Mouse (Mus musculus) layer of hippocampus, adult 2 months (tissue): Measurements from ENCODE around the gene Tead4. TPM values are rescaled to one million over a fixed set of nuclear protein-coding genes. Genes with fewer than 3 reads are reported as not detected.
A peak's percentile ranks its signal among the peaks of the same experiment; 100 is the strongest.

Source experiments
- DNase-seq, 2 experiments: peaks; one replicate each; pipeline ENCODE4 v3.0.0; 2022; ENCODE audit warnings: low spot score in 2 of 2
- H3K27ac ChIP-seq: fragments of 200-600 bp; 2 replicates; pipeline ENCODE4 v1.8.1; 2022
- H3K4me3 ChIP-seq: fragments of 200-600 bp; 2 replicates; pipeline ENCODE4 v1.8.1; 2022; ENCODE audit warnings: mild to moderate bottlenecking
- CTCF ChIP-seq: fragments of 200-600 bp; conservative IDR thresholded peaks from 2 replicates; pipeline ENCODE4 v1.8.1; 2022; ENCODE audit warnings: antibody characterized with exemption, mild to moderate bottlenecking, moderate library complexity
- total RNA-seq, 2 experiments: library from RNA; stranded (reverse); gene quantifications; 2 replicates each; pipeline ENCODE4 v1.2.3; 2021

Tead4 gene
- total RNA-seq, 2 experiments from 2014 or later, result 0.86 to 0.87 TPM

GRCm38 (mm10) chr6:128279608-128280007, 21.0 kb downstream of the Tead4 start:
- Histone ChIP-seq H3K27ac (no peak overlapping the region), H3K4me3 (no peak overlapping the region)
- TF ChIP-seq CTCF, result no peak
- no peak for DNase-seq

- no peak for TF ChIP-seq CTCF
- no peak overlapping the region for H3K4me3 ChIP-seq
- H3K27ac ChIP-seq, result no peak overlapping the region
- DNase-seq, result no peak
Measured at GRCm38 (mm10) chr6:128279099-128279498, 21.5 kb downstream of the Tead4 start.

DNA sequence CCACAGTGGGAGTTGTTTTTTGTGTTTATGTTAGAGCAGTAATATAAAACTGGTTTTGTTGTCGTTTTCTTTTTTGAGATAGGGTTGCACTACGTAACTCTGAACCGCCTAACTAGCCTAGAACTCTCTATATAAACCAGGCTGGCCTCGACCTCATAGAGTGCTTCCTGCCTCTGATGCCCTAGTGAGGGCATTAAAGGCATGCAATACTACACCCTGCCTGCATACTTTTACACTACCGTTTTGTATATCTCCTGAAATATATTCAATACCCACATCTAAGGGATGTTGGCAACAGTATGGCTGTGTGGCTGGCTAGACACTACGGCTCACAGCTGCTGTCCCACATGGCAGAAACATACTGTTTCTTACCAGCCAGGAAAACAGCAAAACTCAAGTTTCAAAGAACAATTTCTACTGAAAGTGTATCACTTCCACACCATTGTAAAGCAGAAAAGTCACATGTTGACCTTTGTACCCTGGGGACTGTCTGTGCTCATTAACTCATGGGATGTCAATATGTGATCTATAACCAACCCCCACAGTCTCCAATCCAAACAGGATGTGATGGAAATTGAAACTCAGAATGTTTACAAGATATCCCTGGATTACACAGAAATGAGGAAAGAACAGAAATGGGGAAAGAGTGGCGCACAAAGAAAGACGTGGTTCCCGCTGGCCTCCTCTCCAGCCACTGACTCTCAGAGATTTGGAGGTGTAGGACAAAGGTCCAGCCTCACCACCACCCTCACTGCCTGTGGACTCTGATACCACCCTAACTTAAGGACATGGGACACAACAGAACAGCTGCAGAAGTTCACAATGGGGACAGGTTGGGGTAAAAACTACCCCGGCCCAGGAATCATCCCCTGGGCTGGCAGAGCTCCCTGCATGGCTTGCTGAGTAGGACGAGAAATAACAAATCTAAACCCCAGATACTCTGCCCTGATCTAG, 23.2 kb downstream of the Tead4 start:
- H3K27ac ChIP-seq, result no peak overlapping the region
- no peak overlapping the region for H3K4me3 ChIP-seq
- TF ChIP-seq CTCF, result peak; percentile 32
- peak; percentile 33 to 46 for DNase-seq

DNA sequence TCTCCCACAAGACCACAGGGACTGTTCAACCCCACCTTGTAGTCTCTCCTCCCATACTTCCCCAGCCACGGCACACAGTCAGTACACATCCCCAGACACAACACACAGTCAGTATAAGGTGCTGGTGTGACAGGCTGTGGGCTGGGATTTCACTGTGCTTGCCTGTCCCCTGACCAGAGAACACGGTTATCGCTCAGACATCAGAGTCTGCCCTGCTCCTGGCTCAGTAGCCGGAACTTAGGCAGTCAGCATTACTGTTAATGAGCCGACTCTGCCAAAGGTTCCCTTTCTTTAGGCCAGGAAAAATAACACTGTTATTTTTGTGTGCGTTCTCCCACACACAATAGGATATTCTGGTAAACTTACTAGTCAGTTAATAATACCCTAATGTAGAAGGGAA, 24.3 kb downstream of the Tead4 start:
- no peak overlapping the region for H3K27ac ChIP-seq
- TF ChIP-seq CTCF, result no peak
- no peak overlapping the region for H3K4me3 ChIP-seq
- no peak for DNase-seq

- no peak overlapping the region for H3K27ac ChIP-seq
- no peak overlapping the region for H3K4me3 ChIP-seq
- no peak for TF ChIP-seq CTCF
- no peak for DNase-seq
Measured at GRCm38 (mm10) chr6:128275506-128276064, 25.0 kb downstream of the Tead4 start.

- DNase-seq, result no peak
- H3K27ac ChIP-seq, result no peak overlapping the region
- no peak overlapping the region for H3K4me3 ChIP-seq
- no peak for TF ChIP-seq CTCF
Measured at GRCm38 (mm10) chr6:128273507-128273906, 27.1 kb downstream of the Tead4 start.

- H3K27ac ChIP-seq, result no peak overlapping the region
- TF ChIP-seq CTCF, result no peak
- H3K4me3 ChIP-seq, result no peak overlapping the region
- no peak for DNase-seq
Measured at GRCm38 (mm10) chr6:128272754-128273153, 27.9 kb downstream of the Tead4 start.

DNA sequence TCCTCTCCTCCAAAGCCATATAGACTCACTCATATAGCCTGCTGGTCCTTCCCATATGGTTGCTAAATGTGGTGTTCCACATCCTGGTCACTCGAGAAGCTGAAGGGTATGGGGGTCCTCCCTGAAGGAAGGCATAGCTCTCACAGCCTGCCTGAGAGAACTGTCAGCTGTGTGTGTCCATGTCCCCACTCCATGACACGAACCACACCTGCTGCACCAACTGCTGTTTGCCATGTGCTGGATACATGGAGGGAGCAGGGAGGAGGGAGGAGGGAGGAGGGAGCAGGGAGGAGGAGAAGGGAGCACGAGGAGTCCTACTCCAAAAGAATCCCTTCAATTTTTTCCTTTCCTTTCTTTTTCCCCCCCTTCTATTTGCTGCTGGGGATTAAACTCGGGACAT, 30.8 kb downstream of the Tead4 start:
- no peak overlapping the region for H3K4me3 ChIP-seq
- DNase-seq, result no peak
- TF ChIP-seq CTCF, result no peak

GRCm38 (mm10) chr6:128264870-128265526, 35.6 kb downstream of the Tead4 start:
- no peak for TF ChIP-seq CTCF
- DNase-seq, result no peak
- H3K27ac ChIP-seq, result no peak overlapping the region
- H3K4me3 ChIP-seq, result no peak overlapping the region

More for the DNA sequence above, 30.8 kb downstream of the Tead4 start:
- no peak overlapping the region for H3K27ac ChIP-seq

DNA sequence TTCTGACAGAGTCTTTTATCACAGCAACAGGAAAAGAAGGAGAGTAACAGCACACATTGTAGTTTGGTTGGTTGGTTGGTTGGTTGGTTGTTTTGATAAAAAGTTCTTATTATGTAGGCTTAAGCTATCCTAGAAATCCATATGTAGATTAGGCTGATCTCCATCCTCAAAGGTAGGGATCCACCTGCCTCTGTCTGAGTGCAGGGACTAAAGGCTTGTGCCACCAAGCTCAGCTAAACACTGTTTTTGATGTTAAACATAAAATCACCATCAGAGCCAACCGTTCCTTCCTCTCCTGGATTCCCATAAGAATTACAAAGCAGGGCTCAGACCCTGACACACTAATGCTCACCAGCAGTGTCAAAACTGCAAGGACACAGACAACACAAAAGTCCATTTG, 39.1 kb downstream of the Tead4 start:
- H3K27ac ChIP-seq, result no peak overlapping the region
- no peak for DNase-seq
- no peak for TF ChIP-seq CTCF
- no peak overlapping the region for H3K4me3 ChIP-seq

GRCm38 (mm10) chr6:128259252-128259651, 41.4 kb downstream of the Tead4 start:
- Histone ChIP-seq H3K27ac (no peak overlapping the region), H3K4me3 (no peak overlapping the region)
- no peak for DNase-seq
- TF ChIP-seq CTCF, result no peak

DNA sequence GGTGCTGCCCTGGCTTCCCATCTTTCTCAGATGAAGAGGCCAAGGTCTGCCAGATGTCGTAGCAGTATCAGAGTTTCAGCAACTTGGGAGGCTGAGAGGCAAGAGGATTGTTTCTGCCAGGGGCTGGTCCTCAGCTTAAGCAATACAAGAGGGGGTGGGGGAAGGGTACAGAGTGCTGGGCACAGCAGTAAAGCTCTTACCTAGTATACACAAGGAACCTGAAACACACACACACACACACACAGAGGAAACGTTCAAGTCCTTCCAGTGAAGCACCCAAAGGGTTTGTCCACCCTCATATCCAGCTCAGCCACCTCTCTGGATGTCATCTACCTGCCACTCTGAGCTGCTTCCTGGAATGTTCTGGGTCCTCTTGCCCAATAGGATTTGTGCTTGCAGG, 44.7 kb downstream of the Tead4 start:
- Histone ChIP-seq H3K27ac (no peak overlapping the region), H3K4me3 (no peak overlapping the region)
- DNase-seq, result no peak
- TF ChIP-seq CTCF, result no peak

DNA sequence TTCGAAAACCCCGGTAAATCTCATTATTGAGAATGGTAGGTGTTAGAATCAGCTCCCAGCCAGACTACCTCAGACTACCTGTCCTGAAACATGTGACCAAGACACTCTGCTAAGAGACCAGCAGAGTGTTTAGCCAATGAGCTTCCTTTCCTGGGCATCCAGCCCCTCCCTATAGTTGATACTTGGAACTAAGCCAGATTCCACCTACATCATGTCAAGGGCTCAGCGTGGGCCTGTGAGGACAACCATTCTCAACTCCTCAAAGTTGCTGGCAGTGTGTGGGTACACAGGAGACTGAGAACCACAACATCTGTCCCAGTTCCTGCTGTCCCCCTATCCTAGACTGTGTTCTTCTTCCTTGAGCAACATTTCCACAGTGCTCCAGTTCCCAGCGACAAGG, 45.3 kb downstream of the Tead4 start:
- Histone ChIP-seq H3K4me3 (no peak overlapping the region), H3K27ac (no peak overlapping the region)
- TF ChIP-seq CTCF, result no peak
- no peak for DNase-seq
